ENCODE assay signal across 15 mouse cellular contexts in the genomic region with DNA sequence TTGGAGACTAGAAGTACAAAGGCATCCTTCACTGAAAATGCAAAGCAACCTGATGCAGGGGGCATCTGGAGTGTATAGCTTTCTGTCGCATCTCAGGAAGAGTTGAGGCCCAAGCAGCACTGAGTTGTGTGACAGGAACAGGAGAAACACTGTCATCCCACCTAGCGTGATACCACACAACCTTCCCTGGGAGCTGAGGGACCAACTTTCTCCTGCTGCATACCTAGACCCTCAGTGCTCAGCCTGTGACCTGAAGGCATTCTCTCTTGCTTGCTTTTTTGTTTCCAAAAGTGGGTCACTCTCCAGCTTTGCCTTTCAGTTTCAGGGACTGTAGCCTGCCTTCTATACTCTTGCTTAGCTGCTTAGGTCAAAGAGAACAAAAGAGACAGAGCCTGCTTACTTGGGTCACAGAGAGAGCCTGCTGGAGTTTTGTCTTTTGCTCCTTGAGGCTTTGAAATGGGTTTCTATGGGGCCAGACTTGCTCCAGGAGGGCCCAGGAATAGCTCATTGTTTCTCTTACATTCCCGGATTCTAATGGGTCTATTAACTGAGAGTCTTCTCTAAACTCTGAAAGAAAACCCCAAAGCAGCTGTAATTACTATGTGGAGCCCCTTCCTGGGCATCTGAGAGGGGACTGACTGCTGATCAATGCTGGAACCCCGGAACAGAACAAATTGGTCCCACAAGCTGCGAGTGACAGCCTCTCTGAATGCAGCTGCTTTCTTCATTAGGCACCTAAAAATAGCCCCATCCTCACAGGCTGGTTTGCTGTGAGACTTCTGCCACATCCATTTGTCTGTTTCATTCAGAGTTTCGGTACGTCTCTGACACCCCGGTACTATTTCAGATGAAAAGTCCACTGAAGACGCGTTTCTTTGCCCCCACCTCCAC.
DNase-seq lines count a peak whose midpoint lies in the region; ATAC-seq and TF ChIP-seq lines count a peak whose summit lies in the region.
"Had no signal": no experiment of that assay in that cellular context is flagged by ENCODE, and none has a peak within 500 bp of the region (broad histone marks: within the 10 kb centered on the region; RNA-seq: fewer than 3 reads in every experiment).

No protein-coding gene starts in this region.

- no peaks in the 10 kb centered on the region for H3K9me3 ChIP-seq in midbrain, embryonic 10.5 days (replicated peaks)
- no peaks in the 10 kb centered on the region for H3K9me3 ChIP-seq in midbrain, postnatal 0 days (ENCODE audit: low read length)
- no peaks in the 10 kb centered on the region for H3K9me3 ChIP-seq in forebrain, embryonic 13.5 days (replicated peaks)
- H3K9me3 ChIP-seq in neural tube, embryonic 12.5 days: no peaks in the 10 kb centered on the region
- H3K9me3 ChIP-seq: embryonic facial prominence, embryonic 13.5 days; heart, embryonic 10.5 days; limb, embryonic 15.5 days had no signal

- no peak overlapping the region for H3K4me2 ChIP-seq in midbrain, postnatal 0 days (ENCODE audit: low read depth, low read length, poor library complexity, severe bottlenecking)
- peak overlapping the region; percentile 17; the same call in 1 of the 2 replicates for H3K4me2 ChIP-seq in forebrain, embryonic 13.5 days
- peak overlapping the region; percentile 22; the same call in 1 of the 2 replicates for H3K4me2 ChIP-seq in neural tube, embryonic 12.5 days (replicated peaks)
- H3K4me2 ChIP-seq: embryonic facial prominence, embryonic 13.5 days; limb, embryonic 15.5 days had no signal

- DNase-seq in frontal cortex, postnatal 36 days (ENCODE audit: low spot score in 2 of 2): peak; percentile 42 to 44
- no peak for DNase-seq in frontal cortex, adult 2 months (ENCODE audit: extremely low spot score in 1 of 2, low spot score in 1 of 2)
- no peak for DNase-seq in midbrain, embryonic 10.5 days (ENCODE audit: low spot score)
- no peak for DNase-seq in midbrain, postnatal 0 days (ENCODE audit: low spot score)
- no peak for DNase-seq in kidney, postnatal 36 days
- no peak for DNase-seq in heart, postnatal 36 days
- DNase-seq: adrenal gland, postnatal 25 days; cerebellum, adult 18-20 months; kidney, postnatal 25 days; thymus, adult 2 months had no signal

- H3K4me3 ChIP-seq in midbrain, embryonic 10.5 days: no peak overlapping the region
- no peak overlapping the region for H3K4me3 ChIP-seq in midbrain, postnatal 0 days (ENCODE audit: low read depth, low read length)
- H3K4me3 ChIP-seq in forebrain, embryonic 13.5 days: no peak overlapping the region
- no peak overlapping the region for H3K4me3 ChIP-seq in neural tube, embryonic 12.5 days
- H3K4me3 ChIP-seq: embryonic facial prominence, embryonic 13.5 days; heart, embryonic 10.5 days; limb, embryonic 15.5 days had no signal

- 30% methylated on average over 10 of the region's 10 CpGs for WGBS in midbrain, embryonic 10.5 days
- 26% methylated on average over 10 of the region's 10 CpGs for WGBS in midbrain, postnatal 0 days
- 3% methylated on average over 10 of the region's 10 CpGs for WGBS in forebrain, embryonic 13.5 days
- 16% methylated on average over 10 of the region's 10 CpGs for WGBS in neural tube, embryonic 12.5 days

- TF ChIP-seq CTCF in midbrain, postnatal 0 days (IDR thresholded peaks at IDR 0.05): no peak

- intact Hi-C loops in heart, postnatal 36 days (cut with DNase I): no loop called here

- ATAC-seq in midbrain, postnatal 0 days (ENCODE audit: low FRiP score): no peak
- peak; percentile 46 for ATAC-seq in forebrain, embryonic 13.5 days
- ATAC-seq in neural tube, embryonic 12.5 days (ENCODE audit: low FRiP score, low read depth): no peak

- H3K27ac ChIP-seq in midbrain, embryonic 10.5 days (replicated peaks): peak overlapping the region; percentile 69
- H3K27ac ChIP-seq in midbrain, postnatal 0 days (ENCODE audit: low read depth, low read length): no peak overlapping the region
- peak overlapping the region; percentile 83 for H3K27ac ChIP-seq in forebrain, embryonic 13.5 days
- H3K27ac ChIP-seq in neural tube, embryonic 12.5 days: no peak overlapping the region
- H3K27ac ChIP-seq: embryonic facial prominence, embryonic 13.5 days; heart, embryonic 10.5 days; limb, embryonic 15.5 days had no signal

- no peaks in the 10 kb centered on the region for H3K27me3 ChIP-seq in midbrain, embryonic 10.5 days (ENCODE audit: low read depth, poor library complexity, severe bottlenecking)
- no peaks in the 10 kb centered on the region for H3K27me3 ChIP-seq in midbrain, postnatal 0 days (ENCODE audit: insufficient read depth, low read length)
- H3K27me3 ChIP-seq in forebrain, embryonic 13.5 days: no peaks in the 10 kb centered on the region
- H3K27me3 ChIP-seq in neural tube, embryonic 12.5 days (replicated peaks): no peaks in the 10 kb centered on the region
- H3K27me3 ChIP-seq: embryonic facial prominence, embryonic 13.5 days; limb, embryonic 15.5 days had no signal

- H3K36me3 ChIP-seq in midbrain, embryonic 10.5 days: no peaks in the 10 kb centered on the region
- H3K36me3 ChIP-seq in midbrain, postnatal 0 days (ENCODE audit: insufficient read depth, low read length): no peaks in the 10 kb centered on the region
- H3K36me3 ChIP-seq in forebrain, embryonic 13.5 days (ENCODE audit: poor library complexity, severe bottlenecking): no peaks in the 10 kb centered on the region
- H3K36me3 ChIP-seq in neural tube, embryonic 12.5 days: no peaks in the 10 kb centered on the region
- H3K36me3 ChIP-seq: embryonic facial prominence, embryonic 13.5 days; heart, embryonic 10.5 days; limb, embryonic 15.5 days had no signal

- peaks cover 42% of the 10 kb centered on the region for H3K4me1 ChIP-seq in midbrain, embryonic 10.5 days
- peaks cover 5% of the 10 kb centered on the region; the same call in 1 of the 2 replicates for H3K4me1 ChIP-seq in midbrain, postnatal 0 days (ENCODE audit: insufficient read depth, low read length)
- H3K4me1 ChIP-seq in forebrain, embryonic 13.5 days: peaks cover 53% of the 10 kb centered on the region
- peaks cover 5% of the 10 kb centered on the region; the same call in 1 of the 2 replicates for H3K4me1 ChIP-seq in neural tube, embryonic 12.5 days
- H3K4me1 ChIP-seq: embryonic facial prominence, embryonic 13.5 days had no signal

- no peak overlapping the region for H3K9ac ChIP-seq in midbrain, postnatal 0 days (replicated peaks; ENCODE audit: low read length, poor library complexity, severe bottlenecking)
- H3K9ac ChIP-seq in forebrain, embryonic 13.5 days: 0 out of 2 replicates have a peak overlapping the region, but pooled peaks have one; percentile 28
- H3K9ac ChIP-seq in neural tube, embryonic 12.5 days: no peak overlapping the region
- H3K9ac ChIP-seq: embryonic facial prominence, embryonic 13.5 days; limb, embryonic 15.5 days had no signal

Comparison
In these comparisons a context has a peak if more than half of its experiments do, and no peak if none do; other contexts are left out.
1. DNase-seq: peak in frontal cortex, postnatal 36 days (2 of 2); none in frontal cortex, adult 2 months (0 of 2), midbrain, embryonic 10.5 days (single experiment), midbrain, postnatal 0 days (single experiment), kidney, postnatal 36 days (0 of 2) and heart, postnatal 36 days (0 of 2).
2. H3K27ac ChIP-seq: peak in midbrain, embryonic 10.5 days (single experiment) and forebrain, embryonic 13.5 days (single experiment); none in midbrain, postnatal 0 days (single experiment) and neural tube, embryonic 12.5 days (single experiment).